ENCODE assay signal across 23 mouse cellular contexts in genomic region chr7:95766356-95767150, GRCm38 (mm10).
DNase-seq lines count a peak whose midpoint lies in the region; ATAC-seq and TF ChIP-seq lines count a peak whose summit lies in the region.
"Had no signal": no experiment of that assay in that cellular context is flagged by ENCODE, and none has a peak within 500 bp of the region (broad histone marks: within the 10 kb centered on the region; RNA-seq: fewer than 3 reads in every experiment).

No protein-coding gene starts in this region.

- H3K36me3 ChIP-seq in liver, postnatal 0 days (replicated peaks; ENCODE audit: insufficient read depth, low read length), result no peaks in the 10 kb centered on the region
- H3K36me3 ChIP-seq: embryonic facial prominence, embryonic 15.5 days; midbrain, embryonic 12.5 days; neural tube, embryonic 15.5 days had no signal

- ATAC-seq in liver, postnatal 0 days, result no peak
- ATAC-seq: forebrain, embryonic 13.5 days; intestine, embryonic 16.5 days had no signal

- DNase-seq in left cerebral cortex, adult 11 months (ENCODE audit: low spot score), result peak; percentile 53
- DNase-seq in left cerebral cortex, postnatal 4 days, result no peak
- DNase-seq in frontal cortex, postnatal 36 days (ENCODE audit: low spot score in 2 of 2), result peak; percentile 52 to 91
- DNase-seq in left cerebral cortex, adult 8-10 months (ENCODE audit: low spot score in 2 of 2), result peak; percentile 17 to 82
- peak; percentile 61 for DNase-seq in right cerebral cortex, postnatal 25 days
- no peak for DNase-seq in liver, postnatal 0 days
- no peak for DNase-seq in embryo, embryonic 9.5 days (ENCODE audit: extremely low spot score)
- DNase-seq in heart, postnatal 4 days, result no peak
- DNase-seq: adrenal gland, postnatal 25 days; cerebellum, adult 9-11 months; gastrocnemius, postnatal 14 days; heart, postnatal 14 days; lung, adult 2 months had no signal

- WGBS in liver, postnatal 0 days (ENCODE audit: insufficient replicate concordance), result 76% methylated on average over 6 of the region's 6 CpGs

- H3K9me3 ChIP-seq in liver, postnatal 0 days (ENCODE audit: low read length), result no peaks in the 10 kb centered on the region
- H3K9me3 ChIP-seq: embryonic facial prominence, embryonic 15.5 days; forebrain, embryonic 13.5 days; midbrain, embryonic 12.5 days; neural tube, embryonic 15.5 days had no signal

- H3K4me2 ChIP-seq in liver, postnatal 0 days (ENCODE audit: low read depth, low read length), result no peak overlapping the region
- H3K4me2 ChIP-seq: embryonic facial prominence, embryonic 15.5 days; forebrain, embryonic 13.5 days; heart, embryonic 11.5 days; hindbrain, embryonic 14.5 days; midbrain, embryonic 12.5 days; neural tube, embryonic 15.5 days had no signal

- no peaks in the 10 kb centered on the region for H3K4me1 ChIP-seq in liver, postnatal 0 days (ENCODE audit: insufficient read depth)
- H3K4me1 ChIP-seq: embryonic facial prominence, embryonic 15.5 days had no signal

- intact Hi-C loops in left cerebral cortex, postnatal 4 days (cut with DNase I), result no loop called here

- H3K9ac ChIP-seq in liver, postnatal 0 days (replicated peaks), result no peak overlapping the region
- H3K9ac ChIP-seq: embryonic facial prominence, embryonic 15.5 days; forebrain, embryonic 13.5 days; hindbrain, embryonic 14.5 days; midbrain, embryonic 12.5 days; neural tube, embryonic 15.5 days had no signal

- no peaks in the 10 kb centered on the region for H3K27me3 ChIP-seq in liver, postnatal 0 days (ENCODE audit: insufficient read depth, low read length)
- H3K27me3 ChIP-seq: embryonic facial prominence, embryonic 15.5 days; forebrain, embryonic 13.5 days; neural tube, embryonic 15.5 days had no signal

- no peak overlapping the region for H3K4me3 ChIP-seq in liver, postnatal 0 days (ENCODE audit: low read depth, low read length)
- H3K4me3 ChIP-seq: embryonic facial prominence, embryonic 15.5 days; forebrain, embryonic 13.5 days; midbrain, embryonic 12.5 days; myocyte; neural tube, embryonic 15.5 days had no signal

- no peak overlapping the region for H3K27ac ChIP-seq in liver, postnatal 0 days (ENCODE audit: low read depth)
- H3K27ac ChIP-seq: embryonic facial prominence, embryonic 15.5 days; forebrain, embryonic 13.5 days; hindbrain, embryonic 14.5 days; kidney, postnatal 0 days; macrophage; midbrain, embryonic 12.5 days; neural tube, embryonic 15.5 days had no signal

- no peak for TF ChIP-seq EP300 in liver, postnatal 0 days (IDR thresholded peaks at IDR 0.05; ENCODE audit: low read depth)

- no peak for TF ChIP-seq CTCF in liver, postnatal 0 days (IDR thresholded peaks at IDR 0.05; ENCODE audit: low read depth)

Comparison
In these comparisons a context has a peak if more than half of its experiments do, and no peak if none do; other contexts are left out.
1. DNase-seq: peak in left cerebral cortex, adult 11 months (single experiment), frontal cortex, postnatal 36 days (2 of 2), left cerebral cortex, adult 8-10 months (2 of 2) and right cerebral cortex, postnatal 25 days (single experiment); none in left cerebral cortex, postnatal 4 days (single experiment), liver, postnatal 0 days (single experiment), embryo, embryonic 9.5 days (single experiment) and heart, postnatal 4 days (single experiment).